Mouse (Mus musculus): ENCODE measurements around the gene Slc10a3. TPM values are rescaled to one million over a fixed set of nuclear protein-coding genes. Genes with fewer than 3 reads are reported as not detected.

Slc10a3 gene
- polyA plus RNA-seq (2014; fragmentation: Nextera tagmentation; extraction: Ambion mirVana), result 6.9 and 7.8 TPM in 2 replicates

GRCm38 (mm10) chrX:74372888-74373549 is at the start of gene Slc10a3, which contains the start of gene Ubl4a:
Gene Slc10a3 (minus strand): TSS chrX:74373349.
Gene Ubl4a (minus strand): TSS chrX:74373218.
- peak; percentile 92 for ATAC-seq (ENCODE audit: low read depth)
- Histone ChIP-seq H3K9me3 (ENCODE audit: control insufficient read depth, low read length) (no peaks in the 10 kb centered on the region), H3K27ac (ENCODE audit: low read depth, low read length) (no peak within 1 kb of the TSS), H3K4me1 (ENCODE audit: control insufficient read depth, insufficient read depth, low read length) (0 out of 2 replicates have a peak, but pooled peaks cover 5% of the 10 kb centered on the region), H3K27me3 (ENCODE audit: control insufficient read depth, insufficient read depth, low read length) (no peaks in the 10 kb centered on the region), H3K4me3 (ENCODE audit: low read depth, low read length) (peak within 1 kb of the TSS; percentile 36), H3K9ac (replicated peaks; ENCODE audit: low read depth, low read length) (peak within 1 kb of the TSS; percentile 44; the same call in 1 of the 2 replicates), H3K4me2 (ENCODE audit: low read depth, low read length) (peak within 1 kb of the TSS; percentile 53), H3K36me3 (ENCODE audit: control insufficient read depth, insufficient read depth, low read length) (no peaks in the 10 kb centered on the region)
- WGBS, result 17% methylated on average over 32 of the region's 32 CpGs

- Histone ChIP-seq H3K4me1 (ENCODE audit: control insufficient read depth, insufficient read depth, low read length) (no peaks in the 10 kb centered on the region), H3K27me3 (ENCODE audit: control insufficient read depth, insufficient read depth, low read length) (no peaks in the 10 kb centered on the region), H3K4me2 (ENCODE audit: low read depth, low read length) (no peak overlapping the region), H3K4me3 (ENCODE audit: low read depth, low read length) (no peak overlapping the region), H3K36me3 (ENCODE audit: control insufficient read depth, insufficient read depth, low read length) (no peaks in the 10 kb centered on the region), H3K9ac (replicated peaks; ENCODE audit: low read depth, low read length) (no peak overlapping the region), H3K9me3 (ENCODE audit: control insufficient read depth, low read length) (no peaks in the 10 kb centered on the region), H3K27ac (ENCODE audit: low read depth, low read length) (no peak overlapping the region)
- peak; percentile 84 for ATAC-seq (ENCODE audit: low read depth)
Measured at GRCm38 (mm10) chrX:74413377-74413776, 40.2 kb upstream of the Slc10a3 start.

- Histone ChIP-seq H3K9ac (replicated peaks; ENCODE audit: low read depth, low read length) (no peak overlapping the region), H3K4me1 (ENCODE audit: control insufficient read depth, insufficient read depth, low read length) (no peaks in the 10 kb centered on the region), H3K4me3 (ENCODE audit: low read depth, low read length) (no peak overlapping the region), H3K4me2 (ENCODE audit: low read depth, low read length) (no peak overlapping the region), H3K27me3 (ENCODE audit: control insufficient read depth, insufficient read depth, low read length) (no peaks in the 10 kb centered on the region), H3K27ac (ENCODE audit: low read depth, low read length) (no peak overlapping the region), H3K9me3 (ENCODE audit: control insufficient read depth, low read length) (no peaks in the 10 kb centered on the region), H3K36me3 (ENCODE audit: control insufficient read depth, insufficient read depth, low read length) (no peaks in the 10 kb centered on the region)
- ATAC-seq (ENCODE audit: low read depth), result no peak
- 52% methylated on average over 2 of the region's 2 CpGs for WGBS
Measured at GRCm38 (mm10) chrX:74408340-74408739, 35.2 kb upstream of the Slc10a3 start.

- ATAC-seq (ENCODE audit: low read depth), result no peak
- H3K9me3 ChIP-seq (ENCODE audit: control insufficient read depth, low read length), result no peaks in the 10 kb centered on the region
- H3K9ac ChIP-seq (replicated peaks; ENCODE audit: low read depth, low read length), result no peak overlapping the region
- no peak overlapping the region for H3K27ac ChIP-seq (ENCODE audit: low read depth, low read length)
- H3K27me3 ChIP-seq (ENCODE audit: control insufficient read depth, insufficient read depth, low read length), result no peaks in the 10 kb centered on the region
- H3K36me3 ChIP-seq (ENCODE audit: control insufficient read depth, insufficient read depth, low read length), result no peaks in the 10 kb centered on the region
- H3K4me2 ChIP-seq (ENCODE audit: low read depth, low read length), result no peak overlapping the region
- no peak overlapping the region for H3K4me3 ChIP-seq (ENCODE audit: low read depth, low read length)
- 80% methylated on average over 3 of the region's 3 CpGs for WGBS
- no peaks in the 10 kb centered on the region for H3K4me1 ChIP-seq (ENCODE audit: control insufficient read depth, insufficient read depth, low read length)
Measured at GRCm38 (mm10) chrX:74400136-74400535, 27.0 kb upstream of the Slc10a3 start.

- H3K4me1 ChIP-seq (ENCODE audit: control insufficient read depth, insufficient read depth, low read length), result peaks cover 3% of the 10 kb centered on the region; the same call in 1 of the 2 replicates
- H3K36me3 ChIP-seq (ENCODE audit: control insufficient read depth, insufficient read depth, low read length), result no peaks in the 10 kb centered on the region
- peak within 1 kb of the TSS; percentile 62 for H3K4me2 ChIP-seq (ENCODE audit: low read depth, low read length)
- peak; percentile 100 for ATAC-seq (ENCODE audit: low read depth)
- no peaks in the 10 kb centered on the region for H3K27me3 ChIP-seq (ENCODE audit: control insufficient read depth, insufficient read depth, low read length)
- 19% methylated on average over 29 of the region's 30 CpGs for WGBS
- H3K4me3 ChIP-seq (ENCODE audit: low read depth, low read length), result peak within 1 kb of the TSS; percentile 44
- H3K9ac ChIP-seq (replicated peaks; ENCODE audit: low read depth, low read length), result peak within 1 kb of the TSS; percentile 54
- no peaks in the 10 kb centered on the region for H3K9me3 ChIP-seq (ENCODE audit: control insufficient read depth, low read length)
- peak within 1 kb of the TSS; percentile 83 for H3K27ac ChIP-seq (ENCODE audit: low read depth, low read length)
Measured at GRCm38 (mm10) chrX:74392535-74393443, 19.6 kb upstream of the Slc10a3 start, which contains the start of the genes Fam3a and Ikbkg. Gene Fam3a (minus strand): TSS chrX:74393272. Gene Ikbkg (plus strand): TSS chrX:74393290.

GRCm38 (mm10) chrX:74388153-74388552 is 15.0 kb upstream of the Slc10a3 start:
- ATAC-seq (ENCODE audit: low read depth), result no peak
- Histone ChIP-seq H3K9ac (replicated peaks; ENCODE audit: low read depth, low read length) (no peak overlapping the region), H3K4me2 (ENCODE audit: low read depth, low read length) (no peak overlapping the region)

GRCm38 (mm10) chrX:74384451-74384850 is 11.3 kb upstream of the Slc10a3 start:
- H3K36me3 ChIP-seq (ENCODE audit: control insufficient read depth, insufficient read depth, low read length), result no peaks in the 10 kb centered on the region
- no peaks in the 10 kb centered on the region for H3K27me3 ChIP-seq (ENCODE audit: control insufficient read depth, insufficient read depth, low read length)
- H3K4me1 ChIP-seq (ENCODE audit: control insufficient read depth, insufficient read depth, low read length), result no peaks in the 10 kb centered on the region
- H3K4me2 ChIP-seq (ENCODE audit: low read depth, low read length), result no peak overlapping the region
- no peak overlapping the region for H3K4me3 ChIP-seq (ENCODE audit: low read depth, low read length)
- no peak for ATAC-seq (ENCODE audit: low read depth)
- no peak overlapping the region for H3K27ac ChIP-seq (ENCODE audit: low read depth, low read length)
- 81% methylated on average over 2 of the region's 2 CpGs for WGBS
- no peak overlapping the region for H3K9ac ChIP-seq (replicated peaks; ENCODE audit: low read depth, low read length)
- no peaks in the 10 kb centered on the region for H3K9me3 ChIP-seq (ENCODE audit: control insufficient read depth, low read length)

More at GRCm38 (mm10) chrX:74388153-74388552, 15.0 kb upstream of the Slc10a3 start:
- Histone ChIP-seq H3K4me1 (ENCODE audit: control insufficient read depth, insufficient read depth, low read length) (peaks cover 3% of the 10 kb centered on the region; the same call in 1 of the 2 replicates), H3K36me3 (ENCODE audit: control insufficient read depth, insufficient read depth, low read length) (no peaks in the 10 kb centered on the region), H3K9me3 (ENCODE audit: control insufficient read depth, low read length) (no peaks in the 10 kb centered on the region), H3K27ac (ENCODE audit: low read depth, low read length) (no peak overlapping the region), H3K4me3 (ENCODE audit: low read depth, low read length) (no peak overlapping the region), H3K27me3 (ENCODE audit: control insufficient read depth, insufficient read depth, low read length) (no peaks in the 10 kb centered on the region)

- WGBS, result 9% methylated on average over 43 of the region's 49 CpGs
- Histone ChIP-seq H3K4me1 (ENCODE audit: control insufficient read depth, insufficient read depth, low read length) (0 out of 2 replicates have a peak, but pooled peaks cover 5% of the 10 kb centered on the region), H3K4me3 (ENCODE audit: low read depth, low read length) (peak overlapping the region; percentile 39), H3K4me2 (ENCODE audit: low read depth, low read length) (peak overlapping the region; percentile 59), H3K27ac (ENCODE audit: low read depth, low read length) (peak overlapping the region; percentile 71), H3K36me3 (ENCODE audit: control insufficient read depth, insufficient read depth, low read length) (no peaks in the 10 kb centered on the region), H3K9me3 (ENCODE audit: control insufficient read depth, low read length) (no peaks in the 10 kb centered on the region), H3K9ac (replicated peaks; ENCODE audit: low read depth, low read length) (peak overlapping the region; percentile 55), H3K27me3 (ENCODE audit: control insufficient read depth, insufficient read depth, low read length) (no peaks in the 10 kb centered on the region)
- peak; percentile 85 for ATAC-seq (ENCODE audit: low read depth)
Measured at GRCm38 (mm10) chrX:74368209-74368909, 4.8 kb downstream of the Slc10a3 start.
